Mouse (Mus musculus) hematopoietic stem cell, adult 5-6 weeks (primary cell): ENCODE results near the gene Fbh1. TPM values are rescaled to one million over a fixed set of nuclear protein-coding genes. Genes with fewer than 3 reads are reported as not detected.

Experiments
- total RNA-seq: library from RNA; stranded (forward); fragments of 172-1452, 232-1000 nt; gene quantifications from 2 replicates; pipeline ENCODE4 v1.2.3, GENCODE M21; 2017

The Fbh1 gene
- total RNA-seq, 1 experiment from 2014 or later = 115 TPM

Other genes with a start within 250 kb of the Fbh1 start
- gene Pfkfb3, start 223.5 kb downstream of the Fbh1 start, total RNA-seq = 22.7 and 38.3 TPM in 2 replicates
- gene Rbm17, start 173.4 kb downstream of the Fbh1 start, total RNA-seq = 178 and 218 TPM in 2 replicates
- not detected in 2 replicates for gene Gm17490, start 151.3 kb downstream of the Fbh1 start, total RNA-seq
- gene Il2ra, start 134.8 kb downstream of the Fbh1 start, total RNA-seq = 5.3 TPM in 1 of 2 replicates, not detected in the other
- 21.8 and 22.4 TPM in 2 replicates for gene Il15ra, start 72.3 kb downstream of the Fbh1 start, total RNA-seq
- gene Ankrd16, start 294 bp upstream of the Fbh1 start, total RNA-seq = 28.1 and 44.2 TPM in 2 replicates